Mouse (Mus musculus) hindbrain, embryonic 15.5 days (tissue): ENCODE data around the gene Mdga2. TPM values are rescaled to one million over a fixed set of nuclear protein-coding genes. Genes with fewer than 3 reads are reported as not detected.
A peak's percentile ranks its signal among the peaks of the same experiment; 100 is the strongest.

Experiments used
- ATAC-seq: fragments of 200-750 bp; cut with Nextera tagmentation; 2 replicates; pipeline ENCODE4 v1.8.0; 2017; ENCODE audit warnings: low read depth, moderate number of reproducible peaks, moderate TSS enrichment; ENCODE audit not compliant: low FRiP score
- H3K27ac ChIP-seq: fragments of 300-500 bp; sonication (generic); replicated peaks from 2 replicates; pipeline ENCODE4 v1.5.1; 2015; ENCODE audit warnings: mild to moderate bottlenecking, inconsistent platforms
- H3K27me3 ChIP-seq: fragments of 300-500 bp; sonication (generic); 2 replicates; pipeline ENCODE4 v1.6.1; 2015; ENCODE audit warnings: control low read depth, inconsistent platforms
- H3K36me3 ChIP-seq: fragments of 300-500 bp; sonication (generic); 2 replicates; pipeline ENCODE4 v1.6.1; 2015; ENCODE audit warnings: control low read depth, inconsistent platforms
- H3K4me1 ChIP-seq: fragments of 300-500 bp; sonication (generic); replicated peaks from 2 replicates; pipeline ENCODE4 v1.6.1; 2015; ENCODE audit warnings: control low read depth, inconsistent platforms
- H3K4me2 ChIP-seq: fragments of 300-500 bp; sonication (generic); 2 replicates; pipeline ENCODE4 v1.6.1; 2015; ENCODE audit warnings: moderate library complexity, mild to moderate bottlenecking, inconsistent platforms
- H3K4me3 ChIP-seq: fragments of 300-500 bp; sonication (generic); 2 replicates; pipeline ENCODE4 v1.5.1; 2015; ENCODE audit warnings: mild to moderate bottlenecking, inconsistent platforms
- H3K9ac ChIP-seq: fragments of 300-500 bp; sonication (generic); 2 replicates; pipeline ENCODE4 v1.6.1; 2015; ENCODE audit warnings: inconsistent platforms
- H3K9me3 ChIP-seq: fragments of 300-500 bp; sonication (generic); 2 replicates; pipeline ENCODE4 v1.6.1; 2016; ENCODE audit warnings: control low read depth, inconsistent platforms
- WGBS: fragments of 180-500 bp; shearing (Covaris S2); methylation state at CpG from one replicate; pipeline ENCODE4 v1.1.7; 2015; 5-methylcytosine and 5-hydroxymethylcytosine counted together
- polyA plus RNA-seq: library from polyadenylated mRNA; unstranded; fragments of >200 nt; fragmentation: Nextera tagmentation; extraction: Ambion mirVana; gene quantifications from 2 replicates; pipeline ENCODE4 v1.2.1, GENCODE M21; 2015

Gene Mdga2
- polyA plus RNA-seq, 1 experiment from 2014 or later: 35.5 TPM

DNA sequence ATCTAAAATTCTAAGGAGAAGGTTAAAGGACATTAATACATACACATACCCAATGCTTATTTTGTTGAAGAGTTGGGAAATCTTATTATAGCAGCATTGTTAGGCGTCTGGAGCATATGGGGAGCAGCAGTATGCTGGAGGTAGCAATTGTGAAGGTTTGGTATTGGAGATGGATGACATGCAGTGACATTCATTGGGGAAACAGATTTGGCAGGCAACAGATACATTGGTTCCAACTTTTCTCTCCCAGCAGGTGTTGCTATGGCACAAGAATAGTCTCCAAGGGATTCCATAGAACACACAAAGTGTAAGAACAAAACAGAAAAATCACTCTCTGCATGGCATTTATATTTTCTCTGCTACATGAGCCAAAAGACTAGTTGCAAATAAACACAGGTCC is 581.9 kb downstream of the Mdga2 start:
- Histone ChIP-seq H3K27ac (no peak overlapping the region), H3K27me3 (no peaks in the 10 kb centered on the region), H3K4me1 (peaks cover 5% of the 10 kb centered on the region; the same call in 1 of the 2 replicates), H3K4me3 (no peak overlapping the region), H3K4me2 (no peak overlapping the region), H3K9me3 (no peaks in the 10 kb centered on the region), H3K9ac (no peak overlapping the region), H3K36me3 (no peaks in the 10 kb centered on the region)
- peak; percentile 78 for ATAC-seq
- 30% methylated on average over 1 of the region's 1 CpGs for WGBS

DNA sequence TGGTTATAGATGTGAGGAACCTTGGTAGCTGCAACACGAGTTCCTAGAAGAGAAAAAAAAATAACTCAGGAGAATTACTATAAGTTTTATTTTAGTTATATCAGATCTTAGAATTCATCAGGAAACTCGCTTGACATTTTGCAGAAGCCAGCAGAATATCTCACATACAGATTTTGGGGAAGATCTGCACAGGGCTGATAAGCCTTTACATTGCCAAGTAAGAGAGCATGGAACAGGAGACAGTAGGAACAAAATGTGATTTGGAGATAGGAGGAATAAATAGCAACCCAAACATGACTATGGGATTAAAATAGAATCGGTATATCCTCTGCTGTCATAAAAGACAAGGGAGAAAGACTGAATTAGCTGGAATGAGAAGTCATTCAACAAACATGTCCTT is 602.4 kb downstream of the Mdga2 start:
- Histone ChIP-seq H3K4me3 (no peak overlapping the region), H3K9ac (no peak overlapping the region), H3K27ac (no peak overlapping the region), H3K9me3 (no peaks in the 10 kb centered on the region), H3K4me2 (no peak overlapping the region), H3K27me3 (no peaks in the 10 kb centered on the region), H3K36me3 (no peaks in the 10 kb centered on the region), H3K4me1 (no peaks in the 10 kb centered on the region)
- no peak for ATAC-seq
- 90% methylated on average over 3 of the region's 3 CpGs for WGBS

DNA sequence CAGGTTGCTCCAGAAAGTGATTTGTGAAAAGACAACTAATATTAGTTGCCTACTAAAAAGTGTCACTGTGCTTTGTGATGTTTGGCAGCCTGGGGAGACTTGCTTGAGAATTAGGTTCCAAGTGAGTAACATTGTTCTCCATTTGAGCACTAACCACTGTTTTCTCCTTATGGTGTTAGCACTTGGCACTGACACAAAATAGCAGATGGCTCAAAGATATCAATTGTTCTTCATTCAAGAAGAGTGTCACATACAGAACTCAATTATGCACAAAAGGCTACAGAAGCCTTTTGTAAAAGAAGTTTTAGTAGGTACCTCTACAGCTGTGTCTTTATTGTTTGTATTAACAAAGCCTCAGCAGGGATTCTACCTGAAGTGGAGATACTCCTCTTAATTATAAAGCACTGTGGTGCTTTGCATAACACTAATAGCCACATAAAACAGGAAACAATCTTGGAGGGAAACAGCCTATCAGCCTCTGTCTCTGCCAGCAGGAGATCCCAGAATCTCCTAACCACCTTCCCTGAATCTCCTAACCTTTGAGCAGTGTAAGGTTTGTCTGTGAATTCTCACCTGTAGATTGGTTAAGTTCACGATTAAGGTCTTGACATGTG is 630.6 kb downstream of the Mdga2 start:
- 35% methylated on average over 1 of the region's 1 CpGs for WGBS

DNA sequence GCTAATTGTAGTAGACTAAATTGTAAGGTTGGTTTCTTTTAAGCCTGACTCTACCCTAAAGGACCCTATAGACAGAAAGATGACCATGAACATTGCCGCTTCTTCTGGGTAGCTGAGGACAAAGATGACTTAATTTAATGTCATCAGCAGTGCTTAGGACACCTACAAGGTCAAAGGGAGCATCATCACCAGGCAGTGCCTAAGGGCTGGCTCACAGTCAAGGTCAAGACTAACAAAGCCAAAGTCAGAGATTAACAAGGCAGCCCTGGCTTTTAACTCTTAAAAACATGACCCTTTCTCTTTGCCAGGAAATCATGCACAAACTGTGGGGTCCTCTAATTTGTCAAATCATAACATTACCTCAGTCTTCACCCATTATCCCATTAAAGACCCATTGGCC is 657.0 kb downstream of the Mdga2 start:
- Histone ChIP-seq H3K4me2 (no peak overlapping the region), H3K9me3 (no peaks in the 10 kb centered on the region), H3K4me3 (no peak overlapping the region), H3K27me3 (no peaks in the 10 kb centered on the region), H3K9ac (no peak overlapping the region), H3K4me1 (no peaks in the 10 kb centered on the region), H3K36me3 (no peaks in the 10 kb centered on the region), H3K27ac (no peak overlapping the region)
- 89% methylated on average over 1 of the region's 1 CpGs for WGBS
- no peak for ATAC-seq

More for the DNA sequence above, 630.6 kb downstream of the Mdga2 start:
- H3K4me3 ChIP-seq: no peak overlapping the region
- H3K27ac ChIP-seq: no peak overlapping the region
- no peaks in the 10 kb centered on the region for H3K9me3 ChIP-seq
- no peak overlapping the region for H3K9ac ChIP-seq
- no peaks in the 10 kb centered on the region for H3K36me3 ChIP-seq
- no peaks in the 10 kb centered on the region for H3K27me3 ChIP-seq
- ATAC-seq: no peak
- H3K4me2 ChIP-seq: no peak overlapping the region
- 0 out of 2 replicates have a peak, but pooled peaks cover 3% of the 10 kb centered on the region for H3K4me1 ChIP-seq

DNA sequence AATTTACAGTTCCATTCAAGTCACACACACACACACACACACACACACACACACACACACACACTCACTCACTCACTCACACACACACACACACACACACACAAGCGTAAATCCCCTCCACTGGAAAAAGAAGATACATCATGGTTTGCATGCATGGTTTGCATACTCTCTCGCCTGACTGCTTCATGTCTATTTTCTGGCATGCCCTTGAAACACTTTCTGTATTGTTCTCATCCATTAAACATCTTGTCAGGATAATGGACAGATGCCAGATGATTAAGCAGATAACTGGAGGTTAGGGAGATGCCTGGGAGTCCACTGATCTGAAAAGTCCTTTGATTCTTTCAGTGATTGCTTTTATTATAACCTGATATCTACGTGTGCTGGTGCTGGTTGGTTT is 665.5 kb downstream of the Mdga2 start:
- Histone ChIP-seq H3K4me2 (no peak overlapping the region), H3K27me3 (no peaks in the 10 kb centered on the region), H3K4me1 (no peaks in the 10 kb centered on the region), H3K27ac (no peak overlapping the region), H3K9ac (no peak overlapping the region), H3K4me3 (no peak overlapping the region), H3K36me3 (no peaks in the 10 kb centered on the region), H3K9me3 (no peaks in the 10 kb centered on the region)
- 32% methylated on average over 3 of the region's 3 CpGs for WGBS
- ATAC-seq: 0 out of 2 replicates have a peak, but pooled peaks have one; percentile 23

DNA sequence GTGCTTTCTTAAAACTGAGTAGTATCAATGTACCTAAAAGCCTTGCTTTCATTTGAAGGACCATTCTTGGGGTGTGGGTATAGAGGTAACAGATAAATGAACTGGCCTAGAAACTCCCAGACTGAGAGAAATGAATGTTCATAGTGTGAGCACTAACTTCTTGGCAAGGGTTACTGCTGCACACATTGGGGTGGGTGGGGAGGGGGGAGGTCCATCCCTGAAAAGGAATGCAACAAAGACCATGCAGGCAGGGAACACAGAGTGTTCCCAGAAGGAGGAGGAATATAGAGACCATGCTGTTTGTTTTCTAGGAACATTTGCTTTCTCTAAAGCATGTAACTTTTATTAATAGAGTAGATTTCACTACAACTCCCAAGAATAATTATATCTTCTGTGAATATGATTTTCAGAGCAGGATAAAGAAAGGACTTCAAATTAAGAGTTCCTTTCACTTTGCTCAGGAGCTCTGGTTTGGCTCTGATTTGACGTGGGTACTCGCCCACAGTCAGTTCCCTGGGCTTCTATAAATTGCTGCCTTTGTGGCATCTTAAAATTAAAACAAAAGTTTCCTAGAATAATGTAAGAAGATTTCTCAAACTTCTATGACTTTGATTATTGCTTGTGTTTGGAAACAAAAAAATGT is 666.0 kb downstream of the Mdga2 start:
- H3K4me2 ChIP-seq: no peak overlapping the region
- no peak overlapping the region for H3K9ac ChIP-seq
- H3K27ac ChIP-seq: no peak overlapping the region
- ATAC-seq: peak; percentile 66; the same call in 1 of the 2 replicates
- H3K9me3 ChIP-seq: no peaks in the 10 kb centered on the region
- no peaks in the 10 kb centered on the region for H3K36me3 ChIP-seq
- WGBS: 47% methylated on average over 2 of the region's 2 CpGs
- H3K27me3 ChIP-seq: no peaks in the 10 kb centered on the region
- no peak overlapping the region for H3K4me3 ChIP-seq
- H3K4me1 ChIP-seq: no peaks in the 10 kb centered on the region

DNA sequence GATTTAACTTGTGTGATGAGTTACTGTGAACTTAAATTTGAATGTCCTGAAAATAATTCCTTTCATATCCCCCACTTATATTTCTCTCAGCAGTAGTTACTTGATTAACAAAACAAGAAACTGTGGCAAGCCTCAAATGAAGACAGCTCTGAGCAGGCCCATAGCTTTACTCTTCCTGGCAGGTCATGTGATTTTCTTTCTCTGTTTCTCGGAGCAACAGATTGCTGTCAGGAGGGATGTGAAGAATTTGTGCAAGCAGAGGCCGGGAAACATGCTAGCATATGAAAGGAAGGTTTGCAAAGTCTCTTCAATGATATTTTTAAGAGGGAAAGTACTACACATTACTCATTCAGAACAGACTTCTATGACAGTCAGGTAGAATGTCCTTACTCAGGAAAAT is 697.4 kb downstream of the Mdga2 start:
- Histone ChIP-seq H3K9me3 (0 out of 2 replicates have a peak, but pooled peaks cover 3% of the 10 kb centered on the region), H3K9ac (no peak overlapping the region), H3K27ac (no peak overlapping the region), H3K36me3 (no peaks in the 10 kb centered on the region), H3K27me3 (no peaks in the 10 kb centered on the region), H3K4me1 (no peaks in the 10 kb centered on the region), H3K4me2 (no peak overlapping the region), H3K4me3 (no peak overlapping the region)
- ATAC-seq: no peak
- 22% methylated on average over 2 of the region's 2 CpGs for WGBS

DNA sequence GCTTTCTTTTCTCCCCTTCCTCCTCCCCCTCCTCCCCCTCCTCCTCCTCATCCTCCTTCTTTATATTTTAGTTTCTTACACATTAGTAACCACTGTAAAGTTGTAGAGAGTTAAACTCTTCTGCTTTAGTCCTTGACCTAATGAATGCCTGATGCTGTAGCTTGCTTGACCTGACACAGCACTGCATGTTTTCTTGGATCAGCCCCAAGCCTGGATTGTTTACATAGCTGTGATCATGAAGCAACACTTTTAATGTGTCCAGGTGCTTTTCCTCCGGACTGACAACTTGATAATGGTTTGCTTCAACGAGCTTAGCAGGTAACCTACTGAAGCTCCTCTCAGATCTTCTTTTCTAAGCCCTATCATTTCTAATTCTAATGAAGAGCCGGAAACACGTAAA is 723.1 kb downstream of the Mdga2 start:
- 88% methylated on average over 4 of the region's 4 CpGs for WGBS
- Histone ChIP-seq H3K27ac (no peak overlapping the region), H3K9me3 (no peaks in the 10 kb centered on the region), H3K27me3 (no peaks in the 10 kb centered on the region), H3K9ac (no peak overlapping the region), H3K36me3 (no peaks in the 10 kb centered on the region), H3K4me2 (no peak overlapping the region), H3K4me1 (no peaks in the 10 kb centered on the region), H3K4me3 (no peak overlapping the region)
- no peak for ATAC-seq

DNA sequence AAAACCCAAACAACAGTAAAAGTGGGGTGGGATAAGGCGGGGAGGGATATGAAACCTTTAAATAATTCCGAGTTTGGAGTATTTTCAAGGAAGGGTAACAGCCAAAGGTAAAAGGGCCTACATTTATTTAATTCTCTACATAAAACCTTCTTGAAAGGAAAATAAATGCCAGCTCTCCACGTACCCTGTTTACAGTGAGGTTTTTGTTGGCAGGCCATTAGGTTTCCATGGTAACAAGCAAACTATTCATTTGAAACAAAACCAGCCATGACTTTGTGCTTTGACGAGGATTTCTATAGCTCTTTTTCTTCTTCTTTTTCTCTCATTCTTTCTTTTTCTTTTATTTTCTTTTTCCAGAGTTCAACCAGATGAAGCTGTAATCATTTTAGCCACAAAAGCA is 751.5 kb downstream of the Mdga2 start:
- H3K4me3 ChIP-seq: no peak overlapping the region
- WGBS: 28% methylated on average over 4 of the region's 4 CpGs
- H3K4me2 ChIP-seq: peak overlapping the region; percentile 4; the same call in 1 of the 2 replicates
- H3K36me3 ChIP-seq: no peaks in the 10 kb centered on the region
- no peak overlapping the region for H3K9ac ChIP-seq
- 0 out of 2 replicates have a peak, but pooled peaks cover 7% of the 10 kb centered on the region for H3K4me1 ChIP-seq
- peak; percentile 59; the same call in 1 of the 2 replicates for ATAC-seq
- peak overlapping the region; percentile 58 for H3K27ac ChIP-seq
- H3K9me3 ChIP-seq: no peaks in the 10 kb centered on the region
- no peaks in the 10 kb centered on the region for H3K27me3 ChIP-seq

DNA sequence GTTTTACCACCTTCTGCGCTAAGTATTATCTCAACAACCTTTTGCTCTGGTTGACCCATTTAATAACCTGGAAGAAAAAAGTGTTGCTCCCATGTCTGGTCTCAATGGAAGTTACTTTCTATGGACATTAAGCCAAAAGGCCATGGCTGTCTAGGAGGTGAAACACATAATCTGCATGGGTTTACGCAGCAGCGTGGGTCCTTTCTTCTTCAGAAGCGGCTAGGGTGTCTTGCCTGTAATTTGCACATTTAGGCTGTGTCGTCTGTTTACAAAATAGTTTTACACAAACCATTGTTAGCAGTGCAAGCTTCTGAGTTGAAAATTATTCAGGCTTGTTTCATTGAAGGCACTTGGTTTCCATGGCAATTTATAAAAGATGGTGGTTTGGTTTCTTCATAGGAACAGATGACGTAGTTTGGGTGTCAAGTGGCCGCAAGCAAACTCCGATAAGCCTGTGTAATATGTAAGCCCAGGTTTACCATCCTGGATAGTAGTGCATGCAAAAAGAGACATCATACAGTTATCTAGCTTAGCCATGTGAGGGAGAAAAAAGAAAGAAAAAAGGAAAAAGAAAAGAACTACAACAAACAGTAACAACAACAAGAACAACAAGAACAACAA is 752.0 kb downstream of the Mdga2 start:
- WGBS: 30% methylated on average over 8 of the region's 8 CpGs

DNA sequence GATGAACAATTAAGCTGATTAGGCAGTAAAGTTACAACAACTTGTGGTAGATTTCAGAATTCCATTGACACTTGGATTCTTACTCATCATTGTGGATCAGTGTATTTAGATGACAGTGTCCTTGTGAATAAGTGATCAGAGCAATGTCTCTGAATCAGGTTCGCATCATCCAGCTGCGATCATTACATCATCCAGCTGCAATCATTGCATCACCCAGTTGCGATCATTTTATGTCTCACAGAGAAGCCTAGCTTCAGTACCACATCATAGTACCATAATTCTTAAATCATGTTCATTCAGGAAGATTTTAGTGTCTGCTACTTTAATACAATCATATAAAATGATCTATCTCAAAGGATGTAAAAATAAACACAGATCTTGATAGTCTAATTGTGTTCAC is 756.8 kb downstream of the Mdga2 start:
- no peak overlapping the region for H3K9ac ChIP-seq
- no peak overlapping the region for H3K4me3 ChIP-seq
- 97% methylated on average over 3 of the region's 3 CpGs for WGBS
- 0 out of 2 replicates have a peak, but pooled peaks cover under 1% of the 10 kb centered on the region for H3K4me1 ChIP-seq
- no peak overlapping the region for H3K4me2 ChIP-seq
- H3K27ac ChIP-seq: no peak overlapping the region
- no peaks in the 10 kb centered on the region for H3K27me3 ChIP-seq
- no peak for ATAC-seq
- no peaks in the 10 kb centered on the region for H3K9me3 ChIP-seq
- H3K36me3 ChIP-seq: no peaks in the 10 kb centered on the region

More for the DNA sequence above, 752.0 kb downstream of the Mdga2 start:
- peak; percentile 79; the same call in 1 of the 2 replicates for ATAC-seq
- no peak overlapping the region for H3K4me3 ChIP-seq
- no peaks in the 10 kb centered on the region for H3K27me3 ChIP-seq
- peak overlapping the region; percentile 58 for H3K27ac ChIP-seq
- 0 out of 2 replicates have a peak, but pooled peaks cover 7% of the 10 kb centered on the region for H3K4me1 ChIP-seq
- no peaks in the 10 kb centered on the region for H3K36me3 ChIP-seq
- H3K4me2 ChIP-seq: 0 out of 2 replicates have a peak overlapping the region, but pooled peaks have one; percentile 4
- no peaks in the 10 kb centered on the region for H3K9me3 ChIP-seq
- H3K9ac ChIP-seq: no peak overlapping the region

DNA sequence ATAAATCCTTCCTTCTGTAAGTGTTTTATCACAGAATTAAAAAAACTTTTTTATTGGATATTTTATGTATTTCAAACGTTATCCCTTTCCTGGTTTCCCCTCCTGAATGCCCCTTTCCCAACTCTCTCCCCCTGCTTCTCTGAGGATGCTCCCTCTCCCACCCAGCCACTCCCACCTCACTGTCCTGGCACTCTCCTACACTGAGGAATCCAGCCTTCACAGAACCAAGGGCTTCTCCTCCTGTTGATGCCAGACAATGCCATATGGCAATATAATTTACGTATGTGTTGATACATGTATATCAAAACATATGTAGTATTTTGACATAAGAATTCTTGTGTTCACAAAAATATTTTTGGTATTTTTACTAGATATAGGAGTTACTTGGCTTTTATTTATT is 779.0 kb downstream of the Mdga2 start:
- Histone ChIP-seq H3K4me2 (no peak overlapping the region), H3K27ac (no peak overlapping the region), H3K4me1 (no peaks in the 10 kb centered on the region), H3K9me3 (no peaks in the 10 kb centered on the region), H3K4me3 (no peak overlapping the region), H3K9ac (no peak overlapping the region), H3K27me3 (no peaks in the 10 kb centered on the region), H3K36me3 (no peaks in the 10 kb centered on the region)
- ATAC-seq: no peak
- 81% methylated on average over 2 of the region's 2 CpGs for WGBS
